Mouse (Mus musculus): ENCODE data around the gene Fat3. TPM values are rescaled to one million over a fixed set of nuclear protein-coding genes. Genes with fewer than 3 reads are reported as not detected.

Fat3 gene
- total RNA-seq, 4 experiments from 2014 or later: 37.8 to 40.5 (median 39.8) TPM

GRCm38 (mm10) chr9:16256577-16257207 lies 244.4 kb downstream of the Fat3 start:
- no peak for DNase-seq (ENCODE audit: low spot score in 2 of 2)

- DNase-seq (ENCODE audit: low spot score in 2 of 2): no peak
These were observed 254.3 kb downstream of the Fat3 start for GRCm38 (mm10) chr9:16246741-16247140.

- DNase-seq (ENCODE audit: low spot score in 2 of 2): no peak
These were observed 269.5 kb downstream of the Fat3 start for GRCm38 (mm10) chr9:16231575-16231974.

- no peak for DNase-seq (ENCODE audit: low spot score in 2 of 2)
These were observed 272.2 kb downstream of the Fat3 start for GRCm38 (mm10) chr9:16228919-16229318.

- DNase-seq (ENCODE audit: low spot score in 2 of 2): no peak
These were observed 273.7 kb downstream of the Fat3 start for GRCm38 (mm10) chr9:16227398-16227797.

- no peak for DNase-seq (ENCODE audit: low spot score in 2 of 2)
These were observed 274.5 kb downstream of the Fat3 start for GRCm38 (mm10) chr9:16226545-16226944.

- DNase-seq (ENCODE audit: low spot score in 2 of 2): peak; percentile 35 to 41
These were observed 279.2 kb downstream of the Fat3 start for GRCm38 (mm10) chr9:16221885-16222284.

GRCm38 (mm10) chr9:16216235-16216634 lies 284.9 kb downstream of the Fat3 start:
- no peak for DNase-seq (ENCODE audit: low spot score in 2 of 2)

GRCm38 (mm10) chr9:16214731-16215681 lies 286.1 kb downstream of the Fat3 start:
- peak; percentile 39 to 41 for DNase-seq (ENCODE audit: low spot score in 2 of 2)

GRCm38 (mm10) chr9:16213324-16213723 lies 287.8 kb downstream of the Fat3 start:
- DNase-seq (ENCODE audit: low spot score in 2 of 2): no peak

- no peak for DNase-seq (ENCODE audit: low spot score in 2 of 2)
These were observed 288.5 kb downstream of the Fat3 start for GRCm38 (mm10) chr9:16212628-16213027.

GRCm38 (mm10) chr9:16212163-16212562 lies 288.9 kb downstream of the Fat3 start:
- DNase-seq (ENCODE audit: low spot score in 2 of 2): peak in 1 of 2 experiments; percentile 7

- DNase-seq (ENCODE audit: low spot score in 2 of 2): no peak
These were observed 289.6 kb downstream of the Fat3 start for GRCm38 (mm10) chr9:16211468-16211867.

GRCm38 (mm10) chr9:16202296-16202695 lies 298.8 kb downstream of the Fat3 start:
- DNase-seq (ENCODE audit: low spot score in 2 of 2): peak in 1 of 2 experiments; percentile 9

GRCm38 (mm10) chr9:16200948-16201347 lies 300.1 kb downstream of the Fat3 start:
- DNase-seq (ENCODE audit: low spot score in 2 of 2): peak in 1 of 2 experiments; percentile 24

- no peak for DNase-seq (ENCODE audit: low spot score in 2 of 2)
These were observed 314.6 kb downstream of the Fat3 start for GRCm38 (mm10) chr9:16186461-16186860.

- DNase-seq (ENCODE audit: low spot score in 2 of 2): no peak
These were observed 331.8 kb downstream of the Fat3 start for GRCm38 (mm10) chr9:16169238-16169637.

- DNase-seq (ENCODE audit: low spot score in 2 of 2): no peak
These were observed 333.0 kb downstream of the Fat3 start for GRCm38 (mm10) chr9:16168051-16168450.

GRCm38 (mm10) chr9:16159366-16159765 lies 341.7 kb downstream of the Fat3 start:
- no peak for DNase-seq (ENCODE audit: low spot score in 2 of 2)

GRCm38 (mm10) chr9:16153580-16153930 lies 347.5 kb downstream of the Fat3 start:
- DNase-seq (ENCODE audit: low spot score in 2 of 2): no peak

GRCm38 (mm10) chr9:16152756-16153579 lies 348.1 kb downstream of the Fat3 start:
- no peak for DNase-seq (ENCODE audit: low spot score in 2 of 2)

- DNase-seq (ENCODE audit: low spot score in 2 of 2): no peak
These were observed 351.0 kb downstream of the Fat3 start for GRCm38 (mm10) chr9:16150046-16150445.
